Mouse (Mus musculus) urinary bladder, postnatal 0 days (tissue): ENCODE results near the gene Samd4. TPM values are rescaled to one million over a fixed set of nuclear protein-coding genes. Genes with fewer than 3 reads are reported as not detected.

ENCODE experiments used
- microRNA-seq: library from miRNA; unstranded; fragments of <30 nt; microRNA quantifications from one replicate; pipeline ENCODE4, GENCODE M21; 2016
- polyA plus RNA-seq: library from polyadenylated mRNA; unstranded; fragments of >200 nt; fragmentation: Nextera tagmentation; extraction: Ambion mirVana; gene quantifications from 2 replicates; pipeline ENCODE4 v1.2.1, GENCODE M21; 2015

Gene Samd4
- 13.1 and 18.1 TPM in 2 replicates for polyA plus RNA-seq

DNA sequence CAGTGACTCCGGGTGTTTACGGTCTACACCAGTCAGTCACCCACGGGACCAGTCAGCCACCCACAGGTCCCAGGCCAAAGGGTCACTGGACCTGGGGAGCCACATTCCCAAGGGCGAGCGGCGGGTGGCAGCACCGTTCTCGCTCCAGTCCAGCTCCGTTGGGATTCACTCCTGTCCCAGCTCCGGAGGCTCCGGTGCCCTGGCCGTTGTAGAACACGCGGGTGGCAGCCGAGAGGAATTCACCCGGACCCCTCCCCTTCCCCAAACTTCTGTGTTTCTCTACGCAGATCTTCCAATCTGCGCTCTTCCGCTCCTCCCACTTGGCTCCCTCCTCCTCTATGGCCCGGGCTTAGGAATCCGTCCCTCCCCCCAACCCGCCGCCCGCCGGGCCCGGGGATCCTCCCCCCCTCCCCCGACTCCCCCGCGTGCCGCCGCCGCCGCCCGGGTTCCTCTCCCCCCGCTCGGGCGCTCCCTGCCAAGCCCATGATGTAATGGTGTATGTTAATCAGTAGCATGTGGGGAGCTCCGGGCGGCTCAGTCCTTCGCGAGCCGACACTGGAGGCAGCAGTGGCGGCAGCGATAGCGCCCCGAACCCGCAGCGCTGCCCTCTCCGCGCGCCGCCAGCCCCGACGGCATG is at the start of gene Samd4:
TSS of gene Samd4 (plus strand) at position 424 of the 637 bp plus-strand sequence.

Small RNA genes lying within 50 kb of the gene (microRNA-seq; reads per million reads assigned to microRNA genes)
- gene Mir378c: 17.0 reads per million, percentile 25 among the genes with 10 or more reads in this experiment

Other genes with a start within 250 kb of the Samd4 start
- 24.8 and 32.7 TPM in 2 replicates for gene Cdkn3, start 122.3 kb upstream of the Samd4 start, polyA plus RNA-seq
- gene Cnih1, start 94.4 kb upstream of the Samd4 start, polyA plus RNA-seq: 141 and 161 TPM in 2 replicates
- gene Gmfb, start 60.6 kb upstream of the Samd4 start, polyA plus RNA-seq: 41.9 and 42.2 TPM in 2 replicates
- 28.6 and 35.5 TPM in 2 replicates for gene Cgrrf1, start 50.7 kb upstream of the Samd4 start, polyA plus RNA-seq